8 mouse cellular contexts compared by ENCODE assay signal in genomic region chr3:29082996-29083350, GRCm38 (mm10). TPM values are rescaled to one million over a fixed set of nuclear protein-coding genes. Genes with fewer than 3 reads are reported as not detected.
DNase-seq lines count a peak whose midpoint lies in the region; ATAC-seq and TF ChIP-seq lines count a peak whose summit lies in the region.

No protein-coding gene starts in this region.

- peaks cover 8% of the 10 kb centered on the region for H3K27me3 ChIP-seq in forebrain, embryonic 11.5 days (ENCODE audit: control insufficient read depth, insufficient read depth, low read length)
- peaks cover 30% of the 10 kb centered on the region for H3K27me3 ChIP-seq in limb, embryonic 11.5 days (ENCODE audit: control insufficient read depth, insufficient read depth, low read length)
- 0 out of 2 replicates have a peak, but pooled peaks cover 4% of the 10 kb centered on the region for H3K27me3 ChIP-seq in neural tube, embryonic 15.5 days (replicated peaks)

- DNase-seq in lung, adult 2 months, result no peak
- DNase-seq in lung, postnatal 36 days, result no peak
- DNase-seq in forebrain, embryonic 11.5 days (ENCODE audit: low spot score), result no peak
- DNase-seq in limb, embryonic 11.5 days (ENCODE audit: low spot score), result no peak
- DNase-seq in embryo, embryonic 9.5 days (ENCODE audit: extremely low spot score), result no peak
- no peak for DNase-seq in cerebellum, postnatal 36 days
- DNase-seq in layer of hippocampus, adult 11-12 months (ENCODE audit: low spot score), result no peak

- H3K36me3 ChIP-seq in forebrain, embryonic 11.5 days (ENCODE audit: control insufficient read depth, insufficient read depth, low read length), result no peaks in the 10 kb centered on the region
- H3K36me3 ChIP-seq in limb, embryonic 11.5 days (ENCODE audit: control insufficient read depth, insufficient read depth, low read length), result no peaks in the 10 kb centered on the region
- H3K36me3 ChIP-seq in neural tube, embryonic 15.5 days, result no peaks in the 10 kb centered on the region

- H3K4me1 ChIP-seq in lung, adult 2 months (ENCODE audit: control insufficient read depth, insufficient read depth, low read length), result no peaks in the 10 kb centered on the region; the same call in 1 of the 2 replicates
- H3K4me1 ChIP-seq in forebrain, embryonic 11.5 days (replicated peaks; ENCODE audit: control insufficient read depth, insufficient read depth, low read length), result peaks cover 10% of the 10 kb centered on the region
- H3K4me1 ChIP-seq in limb, embryonic 11.5 days (ENCODE audit: control insufficient read depth, insufficient read depth, low read length), result peaks cover 8% of the 10 kb centered on the region
- peaks cover 25% of the 10 kb centered on the region for H3K4me1 ChIP-seq in neural tube, embryonic 15.5 days

- WGBS in lung, adult 2 months, result 5% methylated on average over 12 of the region's 12 CpGs
- WGBS in forebrain, embryonic 11.5 days, result 2% methylated on average over 12 of the region's 12 CpGs
- 6% methylated on average over 12 of the region's 12 CpGs for WGBS in limb, embryonic 11.5 days
- 3% methylated on average over 12 of the region's 12 CpGs for WGBS in neural tube, embryonic 15.5 days

- peak overlapping the region; percentile 84 for H3K4me2 ChIP-seq in forebrain, embryonic 11.5 days (ENCODE audit: low read depth, low read length, severe bottlenecking)
- H3K4me2 ChIP-seq in limb, embryonic 11.5 days (ENCODE audit: low read depth, severe bottlenecking), result peak overlapping the region; percentile 94
- H3K4me2 ChIP-seq in neural tube, embryonic 15.5 days, result peak overlapping the region; percentile 94

- ATAC-seq in forebrain, embryonic 11.5 days (replicated peaks; ENCODE audit: low FRiP score), result no peak; the same call in 1 of the 2 replicates
- ATAC-seq in limb, embryonic 11.5 days (ENCODE audit: insufficient number of reproducible peaks, low FRiP score, low TSS enrichment, low read depth), result no peak; the same call in 1 of the 2 replicates
- ATAC-seq in neural tube, embryonic 15.5 days (ENCODE audit: low FRiP score), result no peak; the same call in 1 of the 2 replicates

- H3K9me3 ChIP-seq in forebrain, embryonic 11.5 days (ENCODE audit: control insufficient read depth, low read length), result no peaks in the 10 kb centered on the region
- no peaks in the 10 kb centered on the region for H3K9me3 ChIP-seq in limb, embryonic 11.5 days (ENCODE audit: control insufficient read depth, low read length)
- no peaks in the 10 kb centered on the region for H3K9me3 ChIP-seq in neural tube, embryonic 15.5 days (replicated peaks)

- peak overlapping the region; percentile 41 for H3K4me3 ChIP-seq in lung, adult 2 months (replicated peaks; ENCODE audit: extremely low read depth, low read depth, low read length)
- H3K4me3 ChIP-seq in forebrain, embryonic 11.5 days (ENCODE audit: low read depth, low read length), result peak overlapping the region; percentile 53
- H3K4me3 ChIP-seq in limb, embryonic 11.5 days (ENCODE audit: low read depth, low read length), result peak overlapping the region; percentile 53
- H3K4me3 ChIP-seq in neural tube, embryonic 15.5 days (replicated peaks), result peak overlapping the region; percentile 67

- peak overlapping the region; percentile 57 for H3K9ac ChIP-seq in forebrain, embryonic 11.5 days (ENCODE audit: low read length)
- 0 out of 2 replicates have a peak overlapping the region, but pooled peaks have one; percentile 40 for H3K9ac ChIP-seq in limb, embryonic 11.5 days (ENCODE audit: low read length)
- H3K9ac ChIP-seq in neural tube, embryonic 15.5 days (replicated peaks), result peak overlapping the region; percentile 50

- TF ChIP-seq CTCF in lung, adult 2 months (IDR thresholded peaks at IDR 0.05; ENCODE audit: insufficient read depth, low read length), result no peak

- H3K27ac ChIP-seq in forebrain, embryonic 11.5 days (ENCODE audit: low read depth, low read length), result no peak overlapping the region
- H3K27ac ChIP-seq in limb, embryonic 11.5 days (replicated peaks; ENCODE audit: low read depth, low read length), result no peak overlapping the region
- H3K27ac ChIP-seq in neural tube, embryonic 15.5 days (replicated peaks), result peak overlapping the region; percentile 74; the same call in 1 of the 2 replicates

- TF ChIP-seq POLR2A in lung, adult 2 months (IDR thresholded peaks at IDR 0.05; ENCODE audit: borderline replicate concordance, extremely low read depth, low read depth, low read length), result no peak

RNA-seq across cellular contexts. Expression of gene Egfem1, which starts 1.1 kb away (rescaled TPM):
- polyA plus RNA-seq in lung, adult 2 months (2012; rRNA removed), result 0.80 and 1.2 TPM in 2 replicates
- 6.8 and 7.8 TPM in 2 replicates for polyA plus RNA-seq in forebrain, embryonic 11.5 days (2014; fragmentation: Nextera tagmentation; extraction: Ambion mirVana)
- 4.2 and 5.0 TPM in 2 replicates for polyA plus RNA-seq in limb, embryonic 11.5 days (2014; fragmentation: Nextera tagmentation; extraction: Ambion mirVana)
- polyA plus RNA-seq in neural tube, embryonic 15.5 days (2015; fragmentation: Nextera tagmentation; extraction: Ambion mirVana), result 4.3 and 5.1 TPM in 2 replicates
